Mouse (Mus musculus): ENCODE results near the gene Slc9a3r1. TPM values are rescaled to one million over a fixed set of nuclear protein-coding genes. Genes with fewer than 3 reads are reported as not detected.
A peak's percentile ranks its signal among the peaks of the same experiment; 100 is the strongest.

Slc9a3r1 gene
- 31.6 and 40.5 TPM in 2 replicates for polyA plus RNA-seq (2012; rRNA removed)

DNA sequence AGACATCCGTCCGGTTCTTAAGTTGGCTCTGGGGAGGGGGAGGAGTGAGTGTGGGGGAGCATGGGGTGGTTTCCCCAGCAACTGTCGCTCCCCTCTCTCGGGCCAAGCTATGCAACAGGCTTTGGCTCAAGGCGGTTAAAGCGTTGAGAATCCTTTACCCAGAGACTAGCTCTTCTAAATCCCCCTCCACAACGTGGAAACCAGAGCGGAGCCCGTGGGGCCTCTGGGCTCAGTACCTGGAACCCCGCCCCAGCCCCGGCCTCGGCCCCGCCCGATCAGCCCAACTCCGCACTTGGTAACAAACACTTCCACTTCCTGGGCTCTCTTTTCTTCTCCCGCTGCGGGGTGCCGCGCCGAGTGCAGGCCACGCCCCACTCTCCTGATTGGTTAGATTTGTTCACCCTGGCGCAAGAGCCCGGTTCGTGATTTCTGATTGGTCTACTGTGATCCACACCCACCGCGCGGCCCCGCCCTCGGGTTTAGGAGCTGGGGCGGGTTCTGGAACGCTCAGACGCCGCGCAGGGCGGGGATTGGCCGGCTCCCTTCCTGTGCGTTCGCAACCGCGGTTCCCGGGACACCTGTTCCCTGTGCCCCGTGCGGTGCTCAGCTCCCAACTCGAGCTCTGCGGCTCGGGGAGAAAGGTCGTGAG, at the start of gene Slc9a3r1:
Gene Slc9a3r1 (plus strand): TSS at position 510 of the 649 bp plus-strand sequence.
- TF ChIP-seq POLR2A (IDR thresholded peaks at IDR 0.05; ENCODE audit: borderline replicate concordance, extremely low read depth, insufficient read depth, insufficient read length, poor library complexity, severe bottlenecking) (peak; percentile 80; the same call in 1 of the 2 replicates), CTCF (IDR thresholded peaks at IDR 0.05; ENCODE audit: borderline replicate concordance, extremely low read depth, insufficient read depth, insufficient read length) (no peak)
- DNase-seq (ENCODE audit: low read depth) = peak; percentile 98

DNA sequence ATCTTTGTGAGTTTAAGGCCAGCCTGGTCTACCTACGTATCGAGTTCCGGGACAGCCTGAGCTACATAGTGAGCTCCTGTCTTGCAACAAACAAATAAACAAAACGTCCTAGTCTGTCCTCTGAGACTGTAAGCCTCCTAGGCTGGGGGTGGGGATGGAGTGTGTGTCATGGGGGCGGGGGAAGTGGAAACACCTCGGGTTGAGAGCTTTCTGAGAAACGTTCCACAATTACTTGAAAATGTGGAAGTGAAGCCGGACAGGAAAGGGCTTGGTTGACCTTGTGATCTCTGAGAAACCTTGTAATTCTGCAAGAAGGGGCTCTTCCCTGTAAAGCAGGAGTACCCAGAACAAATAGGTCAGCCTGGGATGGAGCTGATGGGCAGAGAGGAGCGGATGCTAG, 43.7 kb upstream of the Slc9a3r1 start:
- no peak for DNase-seq (ENCODE audit: low read depth)
- TF ChIP-seq POLR2A (IDR thresholded peaks at IDR 0.05; ENCODE audit: borderline replicate concordance, extremely low read depth, insufficient read depth, insufficient read length, poor library complexity, severe bottlenecking) = no peak
- no peak for TF ChIP-seq CTCF (IDR thresholded peaks at IDR 0.05; ENCODE audit: borderline replicate concordance, extremely low read depth, insufficient read depth, insufficient read length)

DNA sequence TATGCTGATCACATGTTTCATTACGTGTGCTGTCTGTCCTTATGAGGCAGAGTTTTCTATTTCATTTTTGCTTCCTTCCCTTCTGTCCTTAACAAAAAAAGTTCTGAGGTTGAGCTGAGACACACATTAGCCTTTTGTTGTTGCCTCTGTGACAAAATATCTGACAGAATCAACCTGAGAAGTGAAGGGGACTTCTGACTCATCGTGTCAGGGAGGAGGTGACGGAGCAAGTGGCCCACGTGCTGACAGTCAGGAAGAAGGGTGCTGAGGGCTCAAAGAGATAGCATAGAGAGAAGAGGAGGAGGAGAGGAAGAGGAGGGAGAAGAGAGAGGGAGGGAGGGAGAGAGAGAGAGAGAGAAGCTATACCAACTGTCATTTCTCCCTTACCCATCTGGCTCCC, 34.7 kb upstream of the Slc9a3r1 start:
- no peak for TF ChIP-seq CTCF (IDR thresholded peaks at IDR 0.05; ENCODE audit: borderline replicate concordance, extremely low read depth, insufficient read depth, insufficient read length)
- no peak for TF ChIP-seq POLR2A (IDR thresholded peaks at IDR 0.05; ENCODE audit: borderline replicate concordance, extremely low read depth, insufficient read depth, insufficient read length, poor library complexity, severe bottlenecking)
- DNase-seq (ENCODE audit: low read depth) = no peak

DNA sequence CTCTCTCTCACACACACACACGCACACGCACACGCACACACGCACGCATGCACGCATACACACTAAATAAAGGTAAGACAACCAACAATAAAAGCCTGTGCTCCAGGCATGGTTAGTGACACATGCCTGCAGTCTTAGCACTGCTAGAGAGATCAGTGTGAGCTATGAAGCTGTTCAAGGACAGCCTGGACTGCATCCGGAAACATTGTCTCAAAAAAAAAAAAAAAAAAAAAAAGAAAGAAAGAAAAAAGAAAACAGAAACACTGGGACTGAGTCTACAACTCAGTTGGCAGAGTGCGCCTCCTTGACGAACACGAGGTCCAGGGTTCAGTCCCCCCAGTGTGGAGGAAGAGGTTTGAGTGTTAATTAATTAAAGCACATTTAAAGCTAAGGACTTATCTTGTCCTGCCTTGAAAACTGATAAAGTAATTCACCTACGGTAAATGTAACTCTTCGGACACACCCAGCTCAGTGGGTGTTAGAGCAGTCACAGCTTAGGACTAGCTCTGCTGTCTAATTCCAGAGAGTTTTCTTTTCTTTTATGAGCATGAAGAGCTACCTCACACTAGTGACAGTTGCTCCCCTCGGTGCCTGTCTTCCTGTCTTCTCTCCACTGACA, 33.5 kb upstream of the Slc9a3r1 start:
- DNase-seq (ENCODE audit: low read depth) = no peak
- TF ChIP-seq CTCF (IDR thresholded peaks at IDR 0.05; ENCODE audit: borderline replicate concordance, extremely low read depth, insufficient read depth, insufficient read length) = no peak
- TF ChIP-seq POLR2A (IDR thresholded peaks at IDR 0.05; ENCODE audit: borderline replicate concordance, extremely low read depth, insufficient read depth, insufficient read length, poor library complexity, severe bottlenecking) = no peak

DNA sequence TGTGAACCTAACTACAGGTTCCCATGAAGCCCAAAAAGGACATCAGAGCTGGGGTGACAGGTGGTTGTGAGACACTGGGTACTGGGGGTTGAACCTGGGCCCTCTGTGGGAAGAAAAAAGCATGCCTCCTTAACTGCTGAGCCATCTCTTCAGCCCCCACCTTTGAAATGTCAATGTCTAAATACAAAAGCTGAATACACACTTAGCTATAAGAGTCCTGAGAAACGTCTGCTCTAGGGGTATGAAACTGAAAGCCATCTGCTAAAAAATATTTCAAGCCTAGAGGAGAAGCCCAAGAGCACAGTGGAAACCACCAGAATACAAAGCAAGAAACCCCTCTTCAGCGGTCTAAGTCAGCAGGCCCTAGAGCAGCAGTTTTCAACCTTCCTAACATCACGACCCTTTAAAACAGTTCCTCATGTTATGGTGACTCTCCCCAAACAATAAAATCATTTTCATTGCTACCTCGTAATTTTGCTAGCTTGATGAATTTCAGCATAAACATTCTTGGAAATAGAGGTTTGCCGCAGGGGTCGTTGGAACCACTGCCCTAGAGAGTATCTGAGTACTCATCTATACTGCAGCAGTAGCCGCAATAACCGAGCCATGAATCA, 31.3 kb upstream of the Slc9a3r1 start:
- DNase-seq (ENCODE audit: low read depth) = no peak
- TF ChIP-seq CTCF (IDR thresholded peaks at IDR 0.05; ENCODE audit: borderline replicate concordance, extremely low read depth, insufficient read depth, insufficient read length) (no peak), POLR2A (IDR thresholded peaks at IDR 0.05; ENCODE audit: borderline replicate concordance, extremely low read depth, insufficient read depth, insufficient read length, poor library complexity, severe bottlenecking) (no peak)

DNA sequence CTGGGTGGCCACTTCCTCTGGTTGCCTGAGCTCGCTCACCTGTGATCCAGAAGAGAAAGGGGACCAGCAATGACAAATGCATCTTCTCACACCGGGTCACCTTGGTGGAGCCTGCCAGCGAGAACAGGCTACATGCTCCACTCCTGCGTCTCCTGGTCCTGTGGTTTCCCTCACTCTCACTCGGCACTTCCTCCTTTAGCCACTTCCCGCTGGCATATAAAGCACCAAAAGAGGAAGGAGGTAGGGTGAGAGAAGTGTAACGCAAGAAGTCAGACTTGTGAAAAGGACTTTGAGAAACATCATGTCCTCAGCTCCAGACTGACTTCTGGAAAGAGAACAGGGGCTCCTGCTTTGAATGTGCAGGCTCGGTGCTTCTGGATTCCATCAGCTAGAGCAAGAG, 29.3 kb upstream of the Slc9a3r1 start, which contains the start of gene Cd300lf:
Gene Cd300lf (minus strand): TSS at position 193 of the 400 bp plus-strand sequence.
- DNase-seq (ENCODE audit: low read depth) = no peak
- TF ChIP-seq CTCF (IDR thresholded peaks at IDR 0.05; ENCODE audit: borderline replicate concordance, extremely low read depth, insufficient read depth, insufficient read length) (no peak), POLR2A (IDR thresholded peaks at IDR 0.05; ENCODE audit: borderline replicate concordance, extremely low read depth, insufficient read depth, insufficient read length, poor library complexity, severe bottlenecking) (no peak)

DNA sequence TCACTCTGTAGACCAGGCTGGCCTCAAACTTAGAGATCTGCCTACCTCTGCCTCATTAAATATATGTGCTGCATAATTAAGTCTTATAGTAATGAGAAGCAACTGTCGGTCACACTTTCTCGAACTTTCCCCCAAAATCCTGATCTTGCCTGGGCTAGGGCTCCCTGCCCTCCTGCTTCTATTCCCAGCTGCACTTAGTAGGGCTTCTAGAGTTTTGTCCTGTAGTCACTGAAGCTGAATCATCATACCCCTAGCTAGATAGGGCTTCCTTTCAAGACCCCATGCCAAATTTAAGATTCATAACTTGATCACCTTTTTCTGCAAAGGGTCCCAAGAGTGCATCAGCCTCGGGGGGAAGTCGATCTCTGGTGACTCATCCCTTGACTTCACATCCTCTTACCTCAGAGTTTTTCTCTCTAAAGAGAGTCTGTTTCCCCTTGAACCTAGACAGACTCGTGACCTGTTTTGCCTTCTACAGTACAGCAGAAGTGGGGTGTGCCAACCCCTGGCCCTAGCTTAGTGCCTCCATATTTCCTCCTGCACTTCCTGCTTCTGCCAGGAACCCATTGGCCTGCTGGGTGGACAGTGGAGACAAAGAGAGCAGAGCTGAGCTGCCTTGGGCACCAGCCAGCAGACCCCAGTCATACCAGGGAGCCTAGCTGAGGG, 24.4 kb upstream of the Slc9a3r1 start:
- DNase-seq (ENCODE audit: low read depth) = no peak
- TF ChIP-seq POLR2A (IDR thresholded peaks at IDR 0.05; ENCODE audit: borderline replicate concordance, extremely low read depth, insufficient read depth, insufficient read length, poor library complexity, severe bottlenecking) (no peak), CTCF (IDR thresholded peaks at IDR 0.05; ENCODE audit: borderline replicate concordance, extremely low read depth, insufficient read depth, insufficient read length) (no peak)

DNA sequence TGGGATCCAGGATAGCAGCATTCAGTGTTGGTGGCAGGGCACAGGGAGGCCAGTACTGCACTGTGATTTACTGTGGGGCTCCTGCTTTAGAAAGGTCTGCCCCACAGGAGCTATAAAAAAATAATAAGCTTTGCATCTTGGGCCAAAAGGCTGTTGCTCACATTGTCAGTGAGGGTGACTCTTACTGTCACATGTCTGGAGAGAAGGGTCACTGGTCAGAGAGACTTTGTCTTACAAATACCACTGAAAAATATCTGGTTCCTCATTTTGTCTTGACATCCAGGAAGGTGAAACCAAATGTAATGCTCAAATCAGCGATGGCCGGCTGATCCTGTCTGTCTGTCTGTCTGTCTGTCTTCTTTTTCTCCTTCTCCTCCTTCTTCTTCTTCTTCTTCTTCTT, 21.2 kb upstream of the Slc9a3r1 start:
- TF ChIP-seq POLR2A (IDR thresholded peaks at IDR 0.05; ENCODE audit: borderline replicate concordance, extremely low read depth, insufficient read depth, insufficient read length, poor library complexity, severe bottlenecking) (no peak), CTCF (IDR thresholded peaks at IDR 0.05; ENCODE audit: borderline replicate concordance, extremely low read depth, insufficient read depth, insufficient read length) (no peak)
- DNase-seq (ENCODE audit: low read depth) = no peak

DNA sequence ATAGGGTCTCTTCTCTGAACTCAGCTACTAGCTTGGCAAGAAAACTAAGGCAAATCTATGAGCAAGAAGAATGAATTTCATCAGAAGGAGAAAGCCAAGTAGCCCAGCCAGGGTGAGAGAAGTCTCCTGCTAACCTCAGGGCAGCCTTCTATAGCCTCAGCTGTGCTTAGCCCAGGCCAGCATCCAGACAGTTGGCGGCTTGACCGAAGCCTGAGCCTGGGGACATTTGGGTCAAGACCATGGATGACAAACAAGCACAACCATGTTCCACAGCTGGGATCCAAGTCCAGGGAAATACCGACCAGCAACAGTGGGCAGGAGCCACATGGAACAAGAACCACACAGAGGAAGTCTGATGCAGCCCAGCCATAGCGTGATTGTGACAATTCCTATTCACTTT, 15.3 kb upstream of the Slc9a3r1 start:
- no peak for DNase-seq (ENCODE audit: low read depth)
- TF ChIP-seq POLR2A (IDR thresholded peaks at IDR 0.05; ENCODE audit: borderline replicate concordance, extremely low read depth, insufficient read depth, insufficient read length, poor library complexity, severe bottlenecking) = no peak
- TF ChIP-seq CTCF (IDR thresholded peaks at IDR 0.05; ENCODE audit: borderline replicate concordance, extremely low read depth, insufficient read depth, insufficient read length) = no peak

DNA sequence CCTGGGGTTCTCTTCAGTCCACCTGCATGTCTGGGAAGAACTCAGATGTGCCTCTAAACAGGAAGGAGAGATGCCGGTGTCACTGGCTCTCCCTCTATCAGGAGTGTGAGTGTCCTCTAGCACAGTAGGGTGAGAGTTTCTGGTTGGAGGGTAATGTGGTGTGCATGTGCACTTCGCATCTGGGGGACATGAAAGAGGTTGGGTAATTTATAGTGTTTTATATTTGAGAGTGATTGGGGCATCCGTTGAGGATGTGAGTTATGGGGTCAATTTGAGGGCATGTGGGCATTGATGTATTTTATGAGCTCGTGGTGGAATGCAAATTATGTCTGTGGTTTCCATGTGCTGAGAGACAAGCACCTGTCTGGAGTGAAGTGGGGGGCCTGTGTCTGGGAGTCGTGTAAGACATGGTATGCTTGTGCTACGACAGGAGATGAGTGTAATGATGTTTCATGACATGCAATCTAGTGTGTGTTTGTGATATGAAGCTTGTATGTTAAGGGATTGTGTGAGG, 12.3 kb upstream of the Slc9a3r1 start:
- TF ChIP-seq POLR2A (IDR thresholded peaks at IDR 0.05; ENCODE audit: borderline replicate concordance, extremely low read depth, insufficient read depth, insufficient read length, poor library complexity, severe bottlenecking) = no peak
- no peak for DNase-seq (ENCODE audit: low read depth)

DNA sequence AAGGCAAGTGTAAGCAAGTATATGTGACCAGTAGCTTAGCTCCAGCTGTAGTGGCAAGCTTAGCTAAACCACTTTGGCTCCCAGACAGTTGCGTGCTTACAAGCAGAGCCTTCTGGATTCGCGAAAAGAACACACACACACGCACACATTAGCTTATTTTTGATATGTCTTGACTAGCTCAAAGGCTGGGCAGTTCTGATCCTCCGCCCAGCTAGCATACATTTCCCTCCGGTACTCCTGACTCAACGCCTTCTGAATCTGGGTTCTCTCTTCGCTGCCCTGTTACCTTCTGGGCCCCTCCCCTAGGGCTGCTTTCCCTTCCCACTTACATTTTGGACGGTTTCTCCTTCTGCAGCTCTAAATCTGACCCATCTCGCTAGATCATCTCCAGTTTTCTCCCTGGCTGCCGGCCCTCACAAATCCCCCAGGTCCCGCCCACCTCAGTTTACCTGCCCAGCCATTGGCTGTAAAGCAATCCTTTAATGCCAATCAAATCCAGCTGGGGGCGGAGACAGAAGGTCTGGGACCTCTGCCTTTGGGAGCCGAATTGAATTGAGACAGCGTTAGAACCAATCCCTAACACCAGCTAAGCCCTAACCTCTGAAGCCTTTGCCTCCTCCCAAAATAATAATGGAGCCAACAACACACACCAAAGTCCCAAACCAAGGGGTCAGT, 11.2 kb upstream of the Slc9a3r1 start:
- TF ChIP-seq POLR2A (IDR thresholded peaks at IDR 0.05; ENCODE audit: borderline replicate concordance, extremely low read depth, insufficient read depth, insufficient read length, poor library complexity, severe bottlenecking) (no peak), CTCF (IDR thresholded peaks at IDR 0.05; ENCODE audit: borderline replicate concordance, extremely low read depth, insufficient read depth, insufficient read length) (no peak)
- DNase-seq (ENCODE audit: low read depth) = peak; percentile 92
